Mouse (Mus musculus): ENCODE results near the gene Rnps1.
A peak's percentile ranks its signal among the peaks of the same experiment; 100 is the strongest.

DNA sequence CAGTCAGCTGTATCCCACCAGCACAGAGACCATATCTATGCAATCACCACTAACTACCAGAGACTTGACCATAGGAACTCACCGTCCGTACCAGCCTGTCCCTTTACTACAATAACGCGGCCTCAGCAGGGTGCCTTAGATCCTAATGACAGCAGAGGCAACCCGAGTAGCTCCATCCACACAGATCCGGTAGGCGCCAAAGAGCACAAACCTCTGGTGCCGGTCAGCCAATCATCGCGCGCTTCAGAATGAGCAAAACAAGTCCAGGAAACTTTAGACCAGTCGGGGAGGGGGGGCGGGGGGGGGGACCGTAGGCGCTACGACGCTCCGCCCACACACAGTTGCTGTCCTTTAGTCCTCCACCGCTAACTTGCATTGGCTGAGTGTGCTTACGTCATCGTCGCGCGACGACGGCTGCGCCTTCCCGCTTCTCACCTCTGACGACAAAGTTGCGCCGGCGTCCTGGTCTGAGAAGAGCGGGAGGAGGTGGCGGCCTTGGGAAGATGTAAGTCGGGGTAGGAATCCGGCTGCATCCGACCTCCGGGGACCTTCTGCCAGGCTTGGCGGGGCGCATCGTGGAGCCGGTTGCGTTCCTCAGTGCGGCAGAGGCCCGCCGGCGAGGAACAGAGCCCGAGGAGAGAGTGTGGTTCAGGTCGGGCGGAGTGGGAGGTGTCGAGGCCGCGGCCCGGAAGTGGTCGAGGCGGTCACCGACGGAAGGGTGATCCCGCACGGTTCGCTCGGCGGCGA is at the start of gene Rnps1:
- peak; percentile 1; the same call in 1 of the 2 replicates for TF ChIP-seq CTCF (IDR thresholded peaks at IDR 0.05; ENCODE audit: control insufficient read depth, insufficient read depth, low read length)
- peak; percentile 42 for TF ChIP-seq POLR2A (IDR thresholded peaks at IDR 0.05; ENCODE audit: borderline replicate concordance, control insufficient read depth, low read depth, low read length)

Data from bone marrow, adult 2 months (tissue).